Mouse (Mus musculus): ENCODE results near the gene Slc13a2. TPM values are rescaled to one million over a fixed set of nuclear protein-coding genes. Genes with fewer than 3 reads are reported as not detected.
A peak's percentile ranks its signal among the peaks of the same experiment; 100 is the strongest.

Slc13a2 gene
- polyA plus RNA-seq, 1 experiment from 2014 or later: not detected

DNA sequence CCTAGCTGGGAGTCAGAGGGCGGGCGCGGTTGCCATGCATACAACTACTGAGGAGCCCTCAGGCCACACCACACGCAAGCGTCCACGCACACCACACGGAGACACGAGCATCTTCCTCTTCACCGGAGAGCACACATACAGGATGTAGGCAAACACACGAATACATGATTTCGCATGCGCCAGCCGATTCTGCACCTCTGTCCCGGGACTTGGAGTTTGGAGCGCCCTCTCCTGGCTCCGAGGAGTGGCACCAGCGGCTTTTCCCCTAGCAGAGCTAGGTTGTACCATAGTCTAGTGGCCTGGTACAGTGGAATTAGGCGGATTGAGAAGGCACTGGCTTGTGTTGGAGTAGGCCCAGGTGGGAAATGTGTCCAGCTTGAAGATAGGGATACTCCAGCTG, 24.6 kb downstream of the Slc13a2 start:
- no peaks in the 10 kb centered on the region for H3K27me3 ChIP-seq (ENCODE audit: control insufficient read depth, insufficient read depth, low read length)
- WGBS: 10% methylated on average over 18 of the region's 18 CpGs
- H3K4me2 ChIP-seq (ENCODE audit: low read depth, severe bottlenecking): peak overlapping the region; percentile 48
- no peak overlapping the region for H3K27ac ChIP-seq (replicated peaks; ENCODE audit: low read depth, low read length)
- H3K4me3 ChIP-seq (ENCODE audit: low read depth, low read length): peak overlapping the region; percentile 12; the same call in 1 of the 2 replicates
- H3K4me1 ChIP-seq (ENCODE audit: control insufficient read depth, insufficient read depth, low read length): 0 out of 2 replicates have a peak, but pooled peaks cover 3% of the 10 kb centered on the region
- H3K9me3 ChIP-seq (ENCODE audit: control insufficient read depth, low read length): no peaks in the 10 kb centered on the region; the same call in 1 of the 2 replicates
- ATAC-seq (ENCODE audit: insufficient number of reproducible peaks, low FRiP score, low TSS enrichment, low read depth) (no peak), DNase-seq (ENCODE audit: low spot score) (peak; percentile 86)
- no peaks in the 10 kb centered on the region for H3K36me3 ChIP-seq (ENCODE audit: control insufficient read depth, insufficient read depth, low read length)
- peak overlapping the region; percentile 47; the same call in 1 of the 2 replicates for H3K9ac ChIP-seq (ENCODE audit: low read length)

- whole genome bisulfite sequencing: 42% methylated on average over 11 of the region's 11 CpGs
- ATAC-seq (ENCODE audit: insufficient number of reproducible peaks, low FRiP score, low TSS enrichment, low read depth) (no peak), DNase-seq (ENCODE audit: low spot score) (no peak)
- Histone ChIP-seq H3K4me3 (ENCODE audit: low read depth, low read length) (peak overlapping the region; percentile 12; the same call in 1 of the 2 replicates), H3K9ac (ENCODE audit: low read length) (no peak overlapping the region), H3K4me1 (ENCODE audit: control insufficient read depth, insufficient read depth, low read length) (0 out of 2 replicates have a peak, but pooled peaks cover 3% of the 10 kb centered on the region), H3K36me3 (ENCODE audit: control insufficient read depth, insufficient read depth, low read length) (no peaks in the 10 kb centered on the region), H3K27ac (replicated peaks; ENCODE audit: low read depth, low read length) (no peak overlapping the region), H3K4me2 (ENCODE audit: low read depth, severe bottlenecking) (peak overlapping the region; percentile 48), H3K9me3 (ENCODE audit: control insufficient read depth, low read length) (no peaks in the 10 kb centered on the region; the same call in 1 of the 2 replicates), H3K27me3 (ENCODE audit: control insufficient read depth, insufficient read depth, low read length) (no peaks in the 10 kb centered on the region)
Observed at GRCm38 (mm10) chr11:78396950-78397349, 25.1 kb downstream of the Slc13a2 start.

- no peaks in the 10 kb centered on the region for H3K27me3 ChIP-seq (ENCODE audit: control insufficient read depth, insufficient read depth, low read length)
- H3K27ac ChIP-seq (replicated peaks; ENCODE audit: low read depth, low read length): no peak overlapping the region
- DNase-seq (ENCODE audit: low spot score) (no peak), ATAC-seq (ENCODE audit: insufficient number of reproducible peaks, low FRiP score, low TSS enrichment, low read depth) (no peak)
- H3K4me1 ChIP-seq (ENCODE audit: control insufficient read depth, insufficient read depth, low read length): 0 out of 2 replicates have a peak, but pooled peaks cover 3% of the 10 kb centered on the region
- 81% methylated on average over 3 of the region's 3 CpGs for WGBS
- H3K4me3 ChIP-seq (ENCODE audit: low read depth, low read length): no peak overlapping the region
- H3K9ac ChIP-seq (ENCODE audit: low read length): no peak overlapping the region
- H3K36me3 ChIP-seq (ENCODE audit: control insufficient read depth, insufficient read depth, low read length): no peaks in the 10 kb centered on the region
- H3K9me3 ChIP-seq (ENCODE audit: control insufficient read depth, low read length): no peaks in the 10 kb centered on the region; the same call in 1 of the 2 replicates
- H3K4me2 ChIP-seq (ENCODE audit: low read depth, severe bottlenecking): no peak overlapping the region
Observed at GRCm38 (mm10) chr11:78392728-78393127, 29.3 kb downstream of the Slc13a2 start.

DNA sequence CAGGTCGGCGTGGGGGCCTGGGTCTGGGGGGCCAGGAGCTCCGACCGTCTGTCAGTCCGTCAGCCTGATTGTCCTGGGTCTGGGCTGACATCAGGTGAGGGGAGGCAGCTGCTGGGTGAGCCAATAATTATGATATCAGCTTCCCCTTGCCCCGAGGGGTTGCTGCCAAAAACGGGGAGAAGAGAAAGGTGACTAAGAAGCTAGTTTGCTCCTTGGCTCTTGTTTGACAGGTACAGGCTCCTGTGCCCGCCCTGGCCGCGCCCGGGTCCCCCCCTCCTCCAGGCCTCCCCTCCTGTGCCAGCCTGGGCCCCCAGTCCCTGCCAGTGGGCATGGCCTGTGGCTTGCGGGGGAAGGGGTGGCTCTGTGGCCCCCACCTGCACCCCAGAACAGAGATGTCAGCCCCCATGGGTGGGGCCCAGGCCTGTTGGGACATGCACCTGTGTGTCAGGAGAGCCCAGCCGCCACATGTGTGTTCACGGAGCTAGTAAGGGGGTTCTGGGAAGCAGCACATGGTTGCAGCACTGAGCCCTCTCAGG, 35.4 kb downstream of the Slc13a2 start, which contains the start of gene Foxn1:
Gene Foxn1 (minus strand): TSS at position 51 of the 536 bp plus-strand sequence.
- DNase-seq (ENCODE audit: low spot score): no peak
- Histone ChIP-seq H3K4me3 (ENCODE audit: low read depth, low read length) (no peak within 1 kb of the TSS), H3K27me3 (ENCODE audit: control insufficient read depth, insufficient read depth, low read length) (no peaks in the 10 kb centered on the region), H3K4me1 (ENCODE audit: control insufficient read depth, insufficient read depth, low read length) (no peaks in the 10 kb centered on the region), H3K27ac (replicated peaks; ENCODE audit: low read depth, low read length) (no peak within 1 kb of the TSS), H3K4me2 (ENCODE audit: low read depth, severe bottlenecking) (no peak within 1 kb of the TSS), H3K9ac (ENCODE audit: low read length) (no peak within 1 kb of the TSS), H3K9me3 (ENCODE audit: control insufficient read depth, low read length) (no peaks in the 10 kb centered on the region), H3K36me3 (ENCODE audit: control insufficient read depth, insufficient read depth, low read length) (no peaks in the 10 kb centered on the region)
- 74% methylated on average over 14 of the region's 14 CpGs for WGBS
- ATAC-seq (ENCODE audit: insufficient number of reproducible peaks, low FRiP score, low TSS enrichment, low read depth): no peak

GRCm38 (mm10) chr11:78385776-78386175, 36.2 kb downstream of the Slc13a2 start:
- DNase-seq (ENCODE audit: low spot score) (no peak), ATAC-seq (ENCODE audit: insufficient number of reproducible peaks, low FRiP score, low TSS enrichment, low read depth) (no peak)
- Histone ChIP-seq H3K27me3 (ENCODE audit: control insufficient read depth, insufficient read depth, low read length) (no peaks in the 10 kb centered on the region), H3K4me2 (ENCODE audit: low read depth, severe bottlenecking) (no peak overlapping the region), H3K4me1 (ENCODE audit: control insufficient read depth, insufficient read depth, low read length) (no peaks in the 10 kb centered on the region), H3K9ac (ENCODE audit: low read length) (no peak overlapping the region), H3K27ac (replicated peaks; ENCODE audit: low read depth, low read length) (no peak overlapping the region), H3K36me3 (ENCODE audit: control insufficient read depth, insufficient read depth, low read length) (no peaks in the 10 kb centered on the region), H3K4me3 (ENCODE audit: low read depth, low read length) (no peak overlapping the region), H3K9me3 (ENCODE audit: control insufficient read depth, low read length) (no peaks in the 10 kb centered on the region)
- 84% methylated on average over 10 of the region's 10 CpGs for WGBS

- WGBS: 33% methylated on average over 5 of the region's 5 CpGs
- DNase-seq (ENCODE audit: low spot score) (no peak), ATAC-seq (ENCODE audit: insufficient number of reproducible peaks, low FRiP score, low TSS enrichment, low read depth) (no peak)
- Histone ChIP-seq H3K9ac (ENCODE audit: low read length) (no peak overlapping the region), H3K27ac (replicated peaks; ENCODE audit: low read depth, low read length) (no peak overlapping the region), H3K27me3 (ENCODE audit: control insufficient read depth, insufficient read depth, low read length) (no peaks in the 10 kb centered on the region), H3K4me1 (ENCODE audit: control insufficient read depth, insufficient read depth, low read length) (peaks cover 4% of the 10 kb centered on the region; the same call in 1 of the 2 replicates), H3K9me3 (ENCODE audit: control insufficient read depth, low read length) (no peaks in the 10 kb centered on the region), H3K36me3 (ENCODE audit: control insufficient read depth, insufficient read depth, low read length) (no peaks in the 10 kb centered on the region), H3K4me3 (ENCODE audit: low read depth, low read length) (no peak overlapping the region), H3K4me2 (ENCODE audit: low read depth, severe bottlenecking) (no peak overlapping the region)
Observed at GRCm38 (mm10) chr11:78382701-78383100, 39.3 kb downstream of the Slc13a2 start.

GRCm38 (mm10) chr11:78382286-78382685, 39.7 kb downstream of the Slc13a2 start:
- Histone ChIP-seq H3K4me3 (ENCODE audit: low read depth, low read length) (no peak overlapping the region), H3K4me1 (ENCODE audit: control insufficient read depth, insufficient read depth, low read length) (peaks cover 7% of the 10 kb centered on the region; the same call in 1 of the 2 replicates), H3K4me2 (ENCODE audit: low read depth, severe bottlenecking) (no peak overlapping the region), H3K27ac (replicated peaks; ENCODE audit: low read depth, low read length) (no peak overlapping the region), H3K27me3 (ENCODE audit: control insufficient read depth, insufficient read depth, low read length) (no peaks in the 10 kb centered on the region), H3K36me3 (ENCODE audit: control insufficient read depth, insufficient read depth, low read length) (no peaks in the 10 kb centered on the region), H3K9me3 (ENCODE audit: control insufficient read depth, low read length) (no peaks in the 10 kb centered on the region), H3K9ac (ENCODE audit: low read length) (no peak overlapping the region)
- WGBS: 74% methylated on average over 7 of the region's 7 CpGs
- DNase-seq (ENCODE audit: low spot score) (no peak), ATAC-seq (ENCODE audit: insufficient number of reproducible peaks, low FRiP score, low TSS enrichment, low read depth) (no peak)

- H3K9ac ChIP-seq (ENCODE audit: low read length): no peak overlapping the region
- H3K4me3 ChIP-seq (ENCODE audit: low read depth, low read length): no peak overlapping the region
- no peak overlapping the region for H3K4me2 ChIP-seq (ENCODE audit: low read depth, severe bottlenecking)
- no peak overlapping the region for H3K27ac ChIP-seq (replicated peaks; ENCODE audit: low read depth, low read length)
- no peaks in the 10 kb centered on the region for H3K27me3 ChIP-seq (ENCODE audit: control insufficient read depth, insufficient read depth, low read length)
- 91% methylated on average over 3 of the region's 3 CpGs for WGBS
- H3K4me1 ChIP-seq (ENCODE audit: control insufficient read depth, insufficient read depth, low read length): peaks cover 11% of the 10 kb centered on the region; the same call in 1 of the 2 replicates
- DNase-seq (ENCODE audit: low spot score): no peak
- H3K9me3 ChIP-seq (ENCODE audit: control insufficient read depth, low read length): no peaks in the 10 kb centered on the region
- no peak for ATAC-seq (ENCODE audit: insufficient number of reproducible peaks, low FRiP score, low TSS enrichment, low read depth)
- no peaks in the 10 kb centered on the region for H3K36me3 ChIP-seq (ENCODE audit: control insufficient read depth, insufficient read depth, low read length)
Observed at GRCm38 (mm10) chr11:78380996-78381395, 41.0 kb downstream of the Slc13a2 start.
